Mouse (Mus musculus): Measurements from ENCODE around the gene Atg16l2. TPM values are rescaled to one million over a fixed set of nuclear protein-coding genes. Genes with fewer than 3 reads are reported as not detected.
A peak's percentile ranks its signal among the peaks of the same experiment; 100 is the strongest.

Atg16l2 gene
- polyA plus RNA-seq, 1 experiment from 2014 or later, result 5.2 TPM

- no peak overlapping the region for H3K4me3 ChIP-seq (ENCODE audit: low read depth, low read length)
- no peak for TF ChIP-seq CTCF (IDR thresholded peaks at IDR 0.05; ENCODE audit: low read depth)
- H3K36me3 ChIP-seq (ENCODE audit: control insufficient read depth, insufficient read depth), result no peaks in the 10 kb centered on the region
- peak overlapping the region; percentile 93; the same call in 1 of the 2 replicates for H3K27ac ChIP-seq (ENCODE audit: low read depth, low read length)
- no peaks in the 10 kb centered on the region for H3K27me3 ChIP-seq (replicated peaks; ENCODE audit: control insufficient read depth, insufficient read depth, low read length)
- no peaks in the 10 kb centered on the region for H3K9me3 ChIP-seq (ENCODE audit: control insufficient read depth)
- H3K4me2 ChIP-seq (replicated peaks; ENCODE audit: low read depth), result no peak overlapping the region
- 50% methylated on average over 1 of the region's 1 CpGs for WGBS
- no peak overlapping the region for H3K9ac ChIP-seq (ENCODE audit: low read depth, low read length)
- no peak for ATAC-seq
- H3K4me1 ChIP-seq (replicated peaks; ENCODE audit: control insufficient read depth, insufficient read depth, low read length), result 0 out of 2 replicates have a peak, but pooled peaks cover 6% of the 10 kb centered on the region
These were observed 17.7 kb upstream of the Atg16l2 start for GRCm38 (mm10) chr7:101319796-101320195.

DNA sequence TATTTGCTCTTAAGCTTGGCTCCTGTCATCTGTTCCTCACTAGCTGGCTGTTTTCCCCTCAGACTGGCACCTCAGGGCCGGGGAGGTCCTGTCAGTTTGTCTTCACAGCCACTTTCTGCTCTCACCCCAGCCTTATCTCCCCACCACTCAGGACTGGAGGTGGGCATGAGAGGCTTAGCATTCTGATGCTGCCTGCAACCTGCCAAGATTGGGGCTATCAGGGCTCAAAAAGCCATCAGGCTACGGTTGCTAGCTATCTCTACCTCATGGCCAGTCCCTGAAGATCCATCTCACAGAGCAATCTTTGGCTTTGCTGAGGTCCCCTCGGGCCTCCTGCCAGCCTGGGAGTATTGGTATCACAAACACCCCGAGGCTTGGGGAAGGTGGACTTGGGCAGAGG is 16.8 kb upstream of the Atg16l2 start:
- TF ChIP-seq CTCF (IDR thresholded peaks at IDR 0.05; ENCODE audit: low read depth), result no peak

DNA sequence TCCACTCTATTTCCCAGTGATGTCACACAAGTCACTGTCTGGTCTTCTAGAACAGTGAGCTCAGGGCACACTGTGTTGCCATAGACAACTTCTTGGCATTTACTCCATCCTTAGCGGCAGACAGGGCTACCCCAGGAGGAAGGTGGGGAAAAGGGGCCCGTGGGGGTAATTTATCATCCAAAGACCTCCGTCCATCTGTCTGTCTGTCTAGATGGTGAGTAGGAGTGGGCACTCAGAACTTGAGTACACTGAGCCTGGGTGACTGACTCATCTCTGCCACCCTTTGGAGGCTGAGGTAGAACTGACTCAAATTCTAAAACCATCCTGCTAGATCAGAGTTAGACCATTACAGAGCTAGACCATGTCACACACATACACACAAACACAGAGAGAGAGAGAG is 15.0 kb upstream of the Atg16l2 start, which contains the start of gene Stard10:
Stard10 (plus strand) TSS at position 73 of the 400 bp plus-strand sequence.
- no peak within 1 kb of the TSS for H3K9ac ChIP-seq (ENCODE audit: low read depth, low read length)
- no peaks in the 10 kb centered on the region for H3K9me3 ChIP-seq (ENCODE audit: control insufficient read depth)
- ATAC-seq, result no peak
- H3K4me2 ChIP-seq (replicated peaks; ENCODE audit: low read depth), result no peak within 1 kb of the TSS
- 0 out of 2 replicates have a peak, but pooled peaks cover 4% of the 10 kb centered on the region for H3K4me1 ChIP-seq (replicated peaks; ENCODE audit: control insufficient read depth, insufficient read depth, low read length)
- no peak within 1 kb of the TSS for H3K4me3 ChIP-seq (ENCODE audit: low read depth, low read length)
- H3K36me3 ChIP-seq (ENCODE audit: control insufficient read depth, insufficient read depth), result no peaks in the 10 kb centered on the region
- H3K27me3 ChIP-seq (replicated peaks; ENCODE audit: control insufficient read depth, insufficient read depth, low read length), result no peaks in the 10 kb centered on the region
- TF ChIP-seq CTCF (IDR thresholded peaks at IDR 0.05; ENCODE audit: low read depth), result no peak
- WGBS, result 58% methylated on average over 3 of the region's 3 CpGs
- H3K27ac ChIP-seq (ENCODE audit: low read depth, low read length), result no peak within 1 kb of the TSS

More for the DNA sequence above, 16.8 kb upstream of the Atg16l2 start:
- Histone ChIP-seq H3K4me1 (replicated peaks; ENCODE audit: control insufficient read depth, insufficient read depth, low read length) (0 out of 2 replicates have a peak, but pooled peaks cover 6% of the 10 kb centered on the region), H3K9me3 (ENCODE audit: control insufficient read depth) (no peaks in the 10 kb centered on the region), H3K36me3 (ENCODE audit: control insufficient read depth, insufficient read depth) (no peaks in the 10 kb centered on the region), H3K9ac (ENCODE audit: low read depth, low read length) (no peak overlapping the region), H3K4me3 (ENCODE audit: low read depth, low read length) (no peak overlapping the region), H3K4me2 (replicated peaks; ENCODE audit: low read depth) (no peak overlapping the region), H3K27ac (ENCODE audit: low read depth, low read length) (no peak overlapping the region), H3K27me3 (replicated peaks; ENCODE audit: control insufficient read depth, insufficient read depth, low read length) (no peaks in the 10 kb centered on the region)
- 54% methylated on average over 4 of the region's 4 CpGs for WGBS
- no peak for ATAC-seq

DNA sequence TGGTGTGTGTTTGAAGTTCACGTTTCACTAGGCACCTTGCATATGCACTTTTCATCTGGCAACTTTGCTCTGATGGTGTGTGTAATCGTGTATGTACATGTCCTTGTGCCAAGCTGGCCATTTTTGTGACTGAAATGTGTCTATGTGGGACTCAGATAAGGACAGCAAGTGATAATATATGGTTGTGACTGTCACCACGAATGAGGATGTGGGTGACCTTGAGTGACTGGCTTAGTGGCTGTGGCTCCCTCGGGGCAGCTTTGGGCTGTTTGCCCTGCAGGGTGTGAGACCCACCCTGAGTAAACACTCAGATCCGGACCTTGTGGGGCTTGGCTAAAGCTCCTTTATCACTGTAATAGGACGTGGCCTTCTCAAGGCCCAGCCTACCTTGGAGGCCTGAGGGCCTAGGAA is 14.5 kb upstream of the Atg16l2 start:
- H3K36me3 ChIP-seq (ENCODE audit: control insufficient read depth, insufficient read depth), result no peaks in the 10 kb centered on the region
- 0 out of 2 replicates have a peak, but pooled peaks cover 4% of the 10 kb centered on the region for H3K4me1 ChIP-seq (replicated peaks; ENCODE audit: control insufficient read depth, insufficient read depth, low read length)
- no peak for TF ChIP-seq CTCF (IDR thresholded peaks at IDR 0.05; ENCODE audit: low read depth)
- no peaks in the 10 kb centered on the region for H3K9me3 ChIP-seq (ENCODE audit: control insufficient read depth)
- ATAC-seq, result no peak
- H3K27me3 ChIP-seq (replicated peaks; ENCODE audit: control insufficient read depth, insufficient read depth, low read length), result no peaks in the 10 kb centered on the region
- H3K4me3 ChIP-seq (ENCODE audit: low read depth, low read length), result no peak overlapping the region
- no peak overlapping the region for H3K9ac ChIP-seq (ENCODE audit: low read depth, low read length)
- no peak overlapping the region for H3K27ac ChIP-seq (ENCODE audit: low read depth, low read length)
- H3K4me2 ChIP-seq (replicated peaks; ENCODE audit: low read depth), result no peak overlapping the region
- WGBS, result 28% methylated on average over 6 of the region's 6 CpGs

DNA sequence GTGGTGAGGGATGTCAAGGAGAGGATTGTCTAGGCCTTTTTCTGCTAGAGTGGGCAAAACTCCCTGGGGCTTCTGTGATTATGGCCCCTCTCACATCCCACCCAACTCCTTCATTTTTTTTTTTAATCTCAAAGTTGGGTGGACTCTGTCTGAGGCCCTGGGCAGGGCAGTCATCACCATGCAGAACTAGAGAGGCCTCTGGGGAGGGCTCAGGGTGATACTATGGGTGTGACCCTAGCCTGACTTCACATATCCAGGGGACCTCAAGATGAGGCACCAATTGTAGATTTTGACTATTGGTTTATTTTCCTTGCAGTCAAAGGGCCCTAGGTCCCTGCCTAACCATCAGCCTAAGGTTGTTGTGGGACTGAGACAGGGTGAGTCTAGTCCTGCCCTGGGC is 13.6 kb upstream of the Atg16l2 start:
- no peak overlapping the region for H3K4me3 ChIP-seq (ENCODE audit: low read depth, low read length)
- no peak overlapping the region for H3K4me2 ChIP-seq (replicated peaks; ENCODE audit: low read depth)
- no peak for TF ChIP-seq CTCF (IDR thresholded peaks at IDR 0.05; ENCODE audit: low read depth)
- no peak for ATAC-seq
- H3K27ac ChIP-seq (ENCODE audit: low read depth, low read length), result no peak overlapping the region
- 0 out of 2 replicates have a peak, but pooled peaks cover 4% of the 10 kb centered on the region for H3K4me1 ChIP-seq (replicated peaks; ENCODE audit: control insufficient read depth, insufficient read depth, low read length)
- no peaks in the 10 kb centered on the region for H3K36me3 ChIP-seq (ENCODE audit: control insufficient read depth, insufficient read depth)
- H3K9me3 ChIP-seq (ENCODE audit: control insufficient read depth), result no peaks in the 10 kb centered on the region
- no peak overlapping the region for H3K9ac ChIP-seq (ENCODE audit: low read depth, low read length)
- H3K27me3 ChIP-seq (replicated peaks; ENCODE audit: control insufficient read depth, insufficient read depth, low read length), result no peaks in the 10 kb centered on the region

DNA sequence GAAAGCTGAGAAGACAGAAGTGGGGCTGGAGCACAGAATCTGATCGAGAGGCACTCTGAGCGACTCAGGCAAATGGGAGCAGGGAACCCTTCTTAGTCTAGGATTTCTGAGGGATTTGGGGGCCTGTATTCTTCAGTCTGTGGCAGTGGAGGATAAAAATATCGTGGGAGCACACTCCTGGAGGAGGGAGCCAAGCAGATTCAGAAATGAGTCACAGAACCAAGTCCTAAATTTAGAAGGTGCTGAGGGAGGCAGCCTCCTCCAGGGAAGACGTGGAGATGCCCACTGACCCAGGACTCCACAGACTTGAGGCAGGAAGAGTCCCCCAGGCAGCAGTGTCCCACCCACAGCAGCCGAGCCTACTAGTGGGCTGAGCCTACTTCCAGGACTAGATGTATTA is 12.3 kb upstream of the Atg16l2 start:
- no peaks in the 10 kb centered on the region for H3K27me3 ChIP-seq (replicated peaks; ENCODE audit: control insufficient read depth, insufficient read depth, low read length)
- no peak overlapping the region for H3K9ac ChIP-seq (ENCODE audit: low read depth, low read length)
- TF ChIP-seq CTCF (IDR thresholded peaks at IDR 0.05; ENCODE audit: low read depth), result no peak
- no peaks in the 10 kb centered on the region for H3K4me1 ChIP-seq (replicated peaks; ENCODE audit: control insufficient read depth, insufficient read depth, low read length)
- 71% methylated on average over 5 of the region's 5 CpGs for WGBS
- H3K4me3 ChIP-seq (ENCODE audit: low read depth, low read length), result no peak overlapping the region
- H3K27ac ChIP-seq (ENCODE audit: low read depth, low read length), result no peak overlapping the region
- no peaks in the 10 kb centered on the region for H3K36me3 ChIP-seq (ENCODE audit: control insufficient read depth, insufficient read depth)
- H3K4me2 ChIP-seq (replicated peaks; ENCODE audit: low read depth), result no peak overlapping the region
- no peak for ATAC-seq
- no peaks in the 10 kb centered on the region for H3K9me3 ChIP-seq (ENCODE audit: control insufficient read depth)

DNA sequence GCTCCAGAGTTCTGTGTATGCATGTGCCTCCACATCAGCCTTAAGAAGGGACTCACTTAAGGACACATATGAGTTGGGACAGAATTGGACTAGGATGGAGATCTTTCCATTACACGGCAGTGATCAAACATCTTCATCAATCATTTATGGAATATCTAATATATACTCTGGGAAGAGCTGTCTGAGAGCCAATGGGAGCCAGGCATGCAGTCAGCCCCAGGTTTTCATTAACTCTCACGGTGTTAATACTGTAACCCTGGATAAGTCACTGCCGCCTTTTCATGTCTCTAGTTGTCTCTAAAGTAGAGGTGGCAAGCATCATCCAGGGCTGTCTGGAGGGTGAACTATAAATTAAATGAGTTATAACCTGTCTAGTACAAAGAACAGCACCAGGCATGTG is 11.0 kb upstream of the Atg16l2 start:
- no peak overlapping the region for H3K4me2 ChIP-seq (replicated peaks; ENCODE audit: low read depth)
- no peaks in the 10 kb centered on the region for H3K27me3 ChIP-seq (replicated peaks; ENCODE audit: control insufficient read depth, insufficient read depth, low read length)
- no peak for TF ChIP-seq CTCF (IDR thresholded peaks at IDR 0.05; ENCODE audit: low read depth)
- H3K27ac ChIP-seq (ENCODE audit: low read depth, low read length), result no peak overlapping the region
- H3K9ac ChIP-seq (ENCODE audit: low read depth, low read length), result no peak overlapping the region
- no peaks in the 10 kb centered on the region for H3K4me1 ChIP-seq (replicated peaks; ENCODE audit: control insufficient read depth, insufficient read depth, low read length)
- ATAC-seq, result no peak
- H3K9me3 ChIP-seq (ENCODE audit: control insufficient read depth), result no peaks in the 10 kb centered on the region
- H3K36me3 ChIP-seq (ENCODE audit: control insufficient read depth, insufficient read depth), result no peaks in the 10 kb centered on the region
- 39% methylated on average over 3 of the region's 3 CpGs for WGBS
- no peak overlapping the region for H3K4me3 ChIP-seq (ENCODE audit: low read depth, low read length)
